Mouse (Mus musculus) embryo, embryonic 11.5 days (tissue): ENCODE results near the gene Hebp1.

ENCODE experiments used
- DNase-seq: peaks from one replicate; pipeline ENCODE4 v3.0.0-alpha.2; 2012; ENCODE audit warnings: low read depth, low spot score

The Hebp1 gene

DNA sequence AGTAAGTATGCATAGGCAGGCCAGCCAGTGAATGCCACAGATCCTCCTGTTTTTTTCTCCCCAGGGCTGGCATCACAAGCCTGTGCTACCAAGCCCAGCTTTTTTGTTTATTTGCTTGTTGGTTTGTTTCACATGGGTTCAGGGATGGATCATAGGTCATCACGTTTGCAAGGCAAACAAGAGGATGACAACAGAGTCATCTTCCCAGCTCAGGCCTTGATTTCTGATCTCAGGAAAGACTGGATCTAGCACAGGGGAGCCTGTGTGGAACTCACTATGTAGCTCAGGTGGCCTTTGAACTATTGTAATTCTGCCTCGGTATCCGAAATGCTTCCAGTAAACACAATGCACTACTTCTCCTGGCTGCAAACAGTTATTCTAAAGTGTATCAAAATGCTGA is 35.5 kb downstream of the Hebp1 start:
- DNase-seq, result no peak

DNA sequence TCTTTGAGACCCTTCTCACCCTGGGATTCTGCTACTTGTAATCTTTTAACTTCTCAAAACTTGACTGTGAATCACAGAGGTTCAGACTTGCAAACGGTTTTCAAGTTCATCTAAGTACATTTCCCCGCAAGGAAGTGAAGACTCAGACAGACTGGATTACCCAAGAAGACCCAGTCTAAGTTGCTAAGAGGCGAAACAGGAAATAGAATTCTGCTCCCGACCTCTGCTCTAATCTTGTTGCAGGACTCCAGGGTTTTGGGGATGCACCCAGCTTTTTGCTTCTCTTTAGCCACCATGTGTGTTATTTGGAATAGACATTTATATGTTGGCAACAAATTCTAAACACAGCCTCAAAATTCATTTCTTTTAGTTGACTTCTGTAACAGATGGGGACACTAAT is 36.5 kb downstream of the Hebp1 start:
- no peak for DNase-seq

DNA sequence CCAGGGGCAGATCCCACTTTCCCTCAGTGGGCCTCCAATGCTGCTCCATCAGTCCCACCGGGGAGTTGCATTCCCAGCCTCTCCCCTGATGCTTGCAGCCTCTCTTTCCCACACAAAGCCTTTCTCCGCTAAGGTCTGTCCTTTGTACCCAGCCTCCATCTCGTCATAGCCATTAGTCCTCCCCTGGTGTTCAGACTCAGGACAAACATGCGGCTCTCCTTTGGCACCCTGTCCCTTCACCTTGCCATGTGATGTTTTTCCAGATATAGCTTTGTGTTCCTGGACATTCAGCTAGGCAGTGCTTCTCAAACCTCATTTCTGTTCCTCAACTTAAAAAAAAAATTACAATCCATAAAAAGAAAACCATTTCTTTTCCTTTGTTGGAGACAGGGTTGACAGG is 39.3 kb downstream of the Hebp1 start:
- DNase-seq, result no peak

DNA sequence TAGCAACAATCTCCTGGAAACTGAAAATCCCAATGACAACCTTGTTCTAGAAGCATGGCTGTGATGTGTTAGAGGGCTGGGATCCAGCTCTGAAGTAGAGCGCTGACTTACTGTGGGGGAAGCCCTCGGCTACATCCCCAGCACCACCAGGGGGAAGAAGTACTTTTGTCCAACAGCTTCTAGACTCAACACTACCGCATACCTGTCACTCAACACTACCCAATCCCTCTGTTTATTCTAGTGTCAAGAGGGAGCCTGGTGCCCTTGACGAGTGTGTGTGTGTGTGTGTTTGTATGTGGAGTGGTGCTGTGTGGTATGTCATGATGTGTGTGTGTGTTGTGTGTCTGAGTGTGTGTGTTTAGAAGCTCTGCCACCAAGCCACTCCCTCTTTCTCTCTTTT is 40.3 kb downstream of the Hebp1 start:
- no peak for DNase-seq

DNA sequence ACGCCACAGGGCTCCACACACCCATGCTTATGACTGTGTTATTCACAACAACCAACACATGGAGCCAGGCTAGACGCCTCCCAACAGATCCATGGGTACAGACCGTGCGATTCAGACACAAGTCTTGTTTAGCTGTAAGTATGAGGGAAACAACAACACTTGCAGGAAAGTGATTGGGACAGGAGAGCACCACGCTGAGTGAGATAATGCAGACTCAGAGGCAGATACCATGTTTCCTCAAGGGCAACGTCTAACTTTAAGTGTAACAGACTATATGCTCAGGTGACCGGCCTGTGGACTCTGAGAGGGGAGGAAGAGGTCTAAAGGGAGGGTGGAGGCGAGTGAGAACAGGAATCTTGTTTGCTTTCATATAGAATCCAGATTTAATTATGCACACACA is 41.2 kb downstream of the Hebp1 start:
- DNase-seq, result no peak

DNA sequence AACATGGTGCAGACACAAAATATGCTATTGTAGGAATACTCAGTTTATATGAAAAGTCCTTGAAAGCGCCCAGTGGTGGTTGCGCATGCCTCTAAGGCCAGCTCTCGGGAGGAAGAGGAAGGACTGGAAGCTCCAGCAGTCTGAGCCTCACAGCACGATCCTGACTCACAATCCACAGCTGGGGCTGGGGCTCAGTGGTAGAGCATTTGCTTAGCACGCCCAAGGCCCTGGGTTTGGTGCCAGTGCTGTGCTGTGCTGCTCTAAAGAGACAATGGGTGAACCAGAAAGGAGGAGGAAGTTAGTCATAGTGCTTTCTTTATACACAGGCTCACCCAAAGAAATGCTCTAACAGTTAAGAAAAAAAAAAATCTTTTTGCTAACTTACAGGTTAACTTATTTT is 44.1 kb downstream of the Hebp1 start:
- no peak for DNase-seq

DNA sequence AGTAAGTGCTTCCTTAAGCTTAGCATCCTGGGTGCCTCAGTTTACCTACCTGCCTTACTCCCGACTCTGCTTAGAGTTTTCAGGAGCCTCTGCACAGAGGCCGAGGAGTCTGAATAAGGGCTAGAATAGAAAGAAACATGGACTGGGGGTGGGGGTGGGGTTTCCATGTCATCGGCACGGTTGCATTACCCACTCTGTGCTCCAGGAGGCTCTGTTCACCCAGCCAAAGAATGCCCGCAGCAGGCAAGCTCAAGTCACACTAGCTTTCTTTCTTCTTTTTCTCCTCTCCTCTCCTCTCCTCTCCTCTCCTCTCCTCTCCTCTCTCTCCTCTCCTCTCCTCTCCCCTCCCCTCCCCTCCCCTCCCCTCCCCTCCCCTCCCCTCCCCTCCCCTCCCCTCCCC is 47.5 kb downstream of the Hebp1 start:
- DNase-seq, result no peak

- DNase-seq, result no peak
Measured at GRCm38 (mm10) chr6:135149722-135150121, 48.1 kb downstream of the Hebp1 start.

DNA sequence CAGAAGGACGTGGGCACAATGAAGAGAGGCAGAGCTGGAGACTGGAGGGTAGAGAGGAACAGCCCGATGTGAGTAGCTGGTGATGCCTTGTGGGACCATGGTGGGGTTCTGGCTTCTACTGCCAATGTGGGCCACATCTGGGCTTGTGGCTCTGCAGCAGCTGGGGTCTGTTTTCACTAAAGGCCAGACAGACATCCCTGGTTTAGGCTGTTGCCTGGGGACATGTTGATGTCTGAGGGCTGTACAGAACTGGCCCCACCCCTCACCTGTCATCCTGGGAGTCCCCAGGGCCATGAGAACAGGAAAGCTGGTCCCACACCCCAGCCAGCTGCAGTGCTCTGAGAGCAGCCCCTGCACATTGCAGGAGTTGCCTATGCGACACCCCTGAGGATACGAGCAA is 48.6 kb downstream of the Hebp1 start:
- DNase-seq, result no peak

GRCm38 (mm10) chr6:135148506-135148905 is 49.3 kb downstream of the Hebp1 start:
- DNase-seq, result no peak

GRCm38 (mm10) chr6:135145976-135146375 is 51.8 kb downstream of the Hebp1 start:
- no peak for DNase-seq

- DNase-seq, result no peak
Measured at GRCm38 (mm10) chr6:135144516-135144915, 53.3 kb downstream of the Hebp1 start.

GRCm38 (mm10) chr6:135143151-135143550 is 54.7 kb downstream of the Hebp1 start:
- DNase-seq, result no peak

DNA sequence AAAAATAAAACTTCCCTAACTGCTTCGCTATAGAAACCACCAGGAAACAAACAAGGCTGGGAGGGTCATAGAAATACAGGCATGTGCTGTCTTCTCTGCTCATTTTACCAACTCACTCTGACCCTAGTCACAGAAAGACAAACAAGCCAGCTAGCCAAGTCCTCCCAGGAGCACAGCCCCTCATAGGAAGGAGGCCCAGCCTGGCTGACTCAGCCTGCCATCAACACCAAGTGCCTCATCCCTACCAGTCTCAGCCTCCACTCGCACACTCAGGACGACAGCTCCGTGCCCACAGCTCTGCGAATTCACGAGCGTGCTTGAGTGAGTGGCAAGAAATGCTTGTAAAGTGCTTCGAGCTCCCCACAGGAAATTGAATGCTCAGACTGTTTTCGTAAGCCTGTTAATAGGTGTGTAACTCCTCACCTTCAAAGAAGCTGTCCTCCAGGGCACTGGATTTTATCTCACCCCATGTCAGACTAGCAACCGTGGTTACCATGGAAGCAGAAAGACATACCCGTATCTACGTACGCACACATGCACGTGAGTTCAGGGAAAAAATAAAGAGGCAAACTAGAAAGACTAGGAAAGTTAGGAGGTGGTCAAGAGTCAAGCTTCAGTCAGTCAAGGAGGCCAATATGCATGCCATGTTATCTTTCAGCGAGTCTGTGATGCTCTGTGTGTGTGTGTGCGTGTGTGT is 56.2 kb downstream of the Hebp1 start:
- DNase-seq, result no peak

DNA sequence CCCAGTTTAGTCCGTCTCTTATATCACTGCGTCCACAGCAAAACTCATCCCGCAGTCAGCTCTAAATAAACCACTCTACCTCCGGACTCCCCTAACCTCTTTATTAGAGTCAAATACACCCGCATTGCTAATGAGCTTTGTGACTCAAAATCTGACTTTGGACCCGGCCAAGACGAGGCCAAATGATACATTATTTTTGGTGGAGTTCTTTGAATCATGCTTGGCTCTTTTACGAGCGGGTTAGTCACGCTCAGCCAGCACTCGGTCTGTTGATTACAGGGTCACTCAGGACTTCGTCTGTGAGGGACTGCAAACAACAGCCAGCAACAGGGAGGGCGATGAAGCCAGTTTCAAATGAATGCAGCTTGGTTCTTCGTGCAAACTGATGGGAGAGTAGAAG is 59.1 kb downstream of the Hebp1 start:
- no peak for DNase-seq

DNA sequence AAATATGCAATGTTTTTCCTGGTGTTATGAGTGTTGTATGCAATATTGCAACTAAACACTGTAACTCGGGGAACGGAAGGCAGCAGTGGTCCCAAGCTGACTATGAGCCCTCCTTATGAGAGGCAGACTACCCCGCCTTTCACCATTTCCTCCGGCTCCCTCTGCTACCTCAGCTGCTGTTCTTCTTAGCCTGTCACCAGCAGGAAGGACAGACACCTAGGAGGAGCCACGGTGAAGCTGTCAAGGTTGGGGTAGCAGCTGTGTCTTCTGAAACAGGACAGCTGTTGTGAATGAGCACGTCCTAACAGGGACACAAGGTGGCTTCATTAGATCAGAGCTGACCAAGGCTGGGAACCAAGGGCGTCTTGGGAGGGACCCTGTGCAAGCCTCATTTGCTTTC is 59.6 kb downstream of the Hebp1 start:
- DNase-seq, result no peak

- no peak for DNase-seq
Measured at GRCm38 (mm10) chr6:135137736-135138135, 60.1 kb downstream of the Hebp1 start.

DNA sequence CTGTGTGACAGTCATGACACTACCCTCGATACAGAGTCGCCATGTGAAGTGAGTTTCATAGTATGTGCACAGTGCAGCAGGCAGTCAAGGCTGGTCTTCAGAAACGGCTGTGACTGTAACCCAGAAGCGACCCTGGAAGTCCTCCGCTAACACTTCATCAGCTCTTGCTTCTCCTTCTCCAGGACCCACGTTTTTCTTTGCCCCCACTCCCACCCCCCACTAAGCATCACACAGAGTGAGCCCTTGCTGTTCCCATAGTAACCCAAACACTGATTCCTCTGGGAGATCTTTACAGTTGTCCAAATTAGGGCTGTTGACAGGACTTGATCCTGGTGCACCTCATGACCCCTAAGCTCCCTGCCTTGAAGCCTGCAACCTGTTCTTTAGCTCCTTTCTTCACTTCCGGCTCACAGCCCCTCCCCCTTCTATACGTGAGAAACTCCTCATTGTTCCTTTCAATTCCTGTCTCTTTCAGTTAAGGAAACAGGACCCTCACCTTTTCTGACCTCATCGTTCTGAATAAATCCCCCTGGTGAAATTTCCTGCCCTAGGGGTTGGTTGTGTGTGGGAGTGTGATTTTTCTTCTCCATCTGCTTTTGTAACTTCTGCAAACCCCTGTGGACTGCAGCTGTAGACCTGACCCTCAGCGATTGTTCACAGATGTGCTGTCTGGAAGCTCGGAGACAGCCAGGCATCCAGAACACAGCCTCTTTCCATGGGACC is 61.2 kb downstream of the Hebp1 start:
- peak; percentile 41 for DNase-seq

- DNase-seq, result no peak
Measured at GRCm38 (mm10) chr6:135135735-135136134, 62.1 kb downstream of the Hebp1 start.

GRCm38 (mm10) chr6:135133486-135133885 is 64.3 kb downstream of the Hebp1 start:
- DNase-seq, result no peak

- DNase-seq, result no peak
Measured at GRCm38 (mm10) chr6:135133086-135133485, 64.7 kb downstream of the Hebp1 start.

DNA sequence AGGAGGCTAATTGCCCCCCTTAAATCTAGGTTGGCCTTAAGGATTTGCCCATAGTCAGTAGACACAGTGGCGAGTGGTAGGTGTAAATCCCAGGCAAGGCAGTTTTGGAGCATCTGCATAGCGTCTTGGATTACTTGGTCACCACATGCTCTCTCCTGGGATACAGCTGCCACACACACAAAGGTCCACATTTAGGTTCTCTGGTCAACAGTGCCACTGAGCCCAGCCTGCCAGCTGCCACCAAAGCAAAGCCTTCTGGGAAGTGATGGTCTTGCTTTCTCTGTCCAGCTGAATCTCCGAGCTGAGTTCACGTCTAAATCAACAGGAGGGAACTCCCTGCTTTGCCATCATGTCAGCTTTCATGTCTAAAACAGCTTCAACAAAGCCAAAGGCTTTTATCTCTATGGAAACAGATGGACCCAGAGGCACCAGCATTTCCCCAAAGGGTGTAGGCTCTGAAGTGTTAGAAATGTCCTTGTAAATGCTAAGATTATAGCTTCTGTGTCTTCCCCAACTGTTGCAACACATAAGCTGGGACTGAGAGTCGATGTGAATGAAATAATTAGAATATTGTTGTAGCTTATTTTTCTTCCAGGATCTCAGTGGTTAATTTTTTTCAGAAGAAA is 73.0 kb downstream of the Hebp1 start:
- no peak for DNase-seq

GRCm38 (mm10) chr6:135118183-135118582 is 79.6 kb downstream of the Hebp1 start, which contains the start of gene Gprc5d:
Gene Gprc5d, minus strand, starts transcription at chr6:135118283.
- no peak for DNase-seq
